Mouse (Mus musculus) liver, adult 2 months (tissue): ENCODE measurements around the gene Mrpl38. TPM values are rescaled to one million over a fixed set of nuclear protein-coding genes. Genes with fewer than 3 reads are reported as not detected.
A peak's percentile ranks its signal among the peaks of the same experiment; 100 is the strongest.

Experiments
- DNase-seq: peaks from one replicate; pipeline ENCODE4 v3.0.0-alpha.2; 2011; ENCODE audit warnings: low read depth, low spot score; ENCODE audit errors: extremely low read depth
- H3K27ac ChIP-seq: fragments of 200-500 bp; replicated peaks from 2 replicates; pipeline ENCODE4 v1.5.1; 2012; ENCODE audit warnings: low read depth, mild to moderate bottlenecking, control low read depth, inconsistent platforms, low read length; ENCODE audit not compliant: insufficient read depth
- H3K27me3 ChIP-seq: fragments of 200-500 bp; 2 replicates; pipeline ENCODE4 v1.6.1; 2012; ENCODE audit warnings: mild to moderate bottlenecking, moderate library complexity, low read length, inconsistent platforms; ENCODE audit not compliant: control insufficient read depth, insufficient read depth
- H3K36me3 ChIP-seq: fragments of 200-500 bp; 2 replicates; pipeline ENCODE4 v1.6.1; 2012; ENCODE audit warnings: low read length, inconsistent platforms; ENCODE audit not compliant: control insufficient read depth, insufficient read depth
- H3K4me1 ChIP-seq: fragments of 200-500 bp; 2 replicates; pipeline ENCODE4 v1.6.1; 2011; ENCODE audit warnings: low read length; ENCODE audit not compliant: control insufficient read depth, insufficient read depth
- H3K4me3 ChIP-seq: fragments of 200-500 bp; 2 replicates; pipeline ENCODE4 v1.5.1; 2011; ENCODE audit warnings: low read depth, mild to moderate bottlenecking, control low read depth, low read length, moderate library complexity; ENCODE audit not compliant: insufficient read depth
- H3K79me2 ChIP-seq: fragments of 200-500 bp; 2 replicates; pipeline ENCODE4 v1.6.1; 2012; ENCODE audit warnings: inconsistent platforms, mild to moderate bottlenecking, low read length, moderate library complexity; ENCODE audit not compliant: control insufficient read depth, insufficient read depth
- H3K9ac ChIP-seq: fragments of 200-500 bp; 2 replicates; pipeline ENCODE4 v1.6.1; 2012; ENCODE audit warnings: low read depth, mild to moderate bottlenecking, control low read depth, inconsistent platforms, low read length
- CTCF ChIP-seq: fragments of 200-500 bp; IDR thresholded peaks from 2 replicates; pipeline ENCODE4 v1.5.1; 2011; ENCODE audit warnings: low read depth, low read length, control low read depth
- POLR2A ChIP-seq: fragments of 200-500 bp; IDR thresholded peaks from 2 replicates; pipeline ENCODE4 v1.6.1; 2011; ENCODE audit warnings: low read length, control low read depth; ENCODE audit not compliant: insufficient read depth; ENCODE audit errors: extremely low read depth
- WGBS: fragments of 180-500 bp; shearing (Covaris S2); methylation state at CpG from one replicate; pipeline ENCODE4 v1.1.7; 2018; 5-methylcytosine and 5-hydroxymethylcytosine counted together
- polyA plus RNA-seq: library from polyadenylated mRNA; depleted of rRNA; stranded (reverse); fragments of >200 nt; gene quantifications from 2 replicates; pipeline ENCODE4 v1.2.3, GENCODE M21; 2012
- total RNA-seq: library from RNA; depleted of rRNA; stranded (reverse); fragments of >200 nt; gene quantifications from 2 replicates; pipeline ENCODE4 v1.2.3, GENCODE M21; 2014

The Mrpl38 gene
- total and polyA plus RNA-seq, 2 experiments: 26.4 to 63.7 TPM

DNA sequence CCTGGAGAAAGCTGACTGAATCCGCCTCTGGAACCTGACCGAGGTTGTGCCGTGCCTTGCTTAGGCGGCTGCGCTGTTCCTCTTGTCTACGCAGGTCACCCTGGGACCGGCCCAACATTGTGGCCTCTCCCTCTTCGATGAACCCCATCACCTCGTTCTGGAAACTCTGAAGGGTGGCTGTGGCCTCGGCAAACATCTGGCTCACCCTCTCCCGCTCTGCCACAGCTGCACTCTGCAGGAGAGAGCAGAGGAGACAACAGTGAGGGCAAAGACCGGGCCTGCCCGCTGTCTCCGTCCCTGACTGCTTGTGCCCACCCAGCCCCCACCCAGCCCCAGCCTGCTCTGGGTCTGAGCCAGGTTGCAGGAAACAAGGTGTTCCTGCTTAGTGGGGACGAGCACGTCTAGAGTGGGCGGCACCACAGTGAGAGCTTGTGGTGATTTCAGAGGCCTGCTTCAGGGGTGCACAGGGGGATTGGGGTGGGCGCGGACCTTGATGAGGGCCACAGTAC lies 30.8 kb downstream of the Mrpl38 start:
- no peak for TF ChIP-seq POLR2A
- TF ChIP-seq CTCF: no peak
- peak overlapping the region; percentile 20; the same call in 1 of the 2 replicates for H3K4me3 ChIP-seq

DNA sequence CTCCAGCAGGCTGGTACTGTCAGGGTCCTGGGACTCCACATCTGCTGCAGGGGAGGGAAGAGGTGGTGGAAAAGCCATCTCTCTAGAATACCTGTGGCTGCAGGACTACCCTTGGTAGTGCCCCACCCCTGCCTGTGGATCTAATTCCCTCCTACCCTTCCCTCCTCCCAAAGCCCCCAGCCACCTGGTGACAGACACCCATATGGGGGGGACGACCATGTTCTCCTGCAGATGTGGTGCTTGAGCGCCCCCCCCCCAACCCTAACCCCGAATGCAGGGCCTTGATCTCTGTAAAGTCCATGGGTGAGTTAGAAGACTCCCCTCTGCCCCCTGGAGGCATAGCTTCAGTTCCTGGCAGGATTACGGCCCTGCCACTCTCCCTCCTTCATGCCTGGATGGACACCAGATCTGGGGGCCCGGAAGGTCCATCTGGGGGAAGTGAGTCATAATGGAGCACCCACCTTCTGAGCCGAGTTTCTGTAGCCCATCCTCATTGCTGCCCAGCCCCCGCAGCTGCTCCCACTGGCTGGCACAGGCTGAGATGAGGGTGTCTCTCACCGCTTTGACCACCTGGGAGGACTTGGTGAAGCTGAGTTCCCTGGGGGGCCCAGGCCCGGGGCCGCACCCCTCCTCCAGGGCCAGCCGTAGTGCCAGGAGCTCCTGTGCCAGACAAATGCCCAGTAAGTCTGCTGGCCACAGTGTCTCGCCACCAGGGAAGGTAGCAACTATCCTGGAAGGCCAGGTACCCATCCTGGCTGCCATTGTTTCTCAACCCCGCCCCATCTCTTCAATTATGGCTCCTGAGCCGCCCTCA lies 31.5 kb downstream of the Mrpl38 start:
- 63% methylated on average over 14 of the region's 14 CpGs for WGBS
- Histone ChIP-seq H3K27me3 (no peaks in the 10 kb centered on the region), H3K79me2 (peaks cover 2% of the 10 kb centered on the region; the same call in 1 of the 2 replicates), H3K9ac (peak overlapping the region; percentile 23; the same call in 1 of the 2 replicates), H3K4me3 (peak overlapping the region; percentile 20; the same call in 1 of the 2 replicates), H3K4me1 (peaks cover 27% of the 10 kb centered on the region), H3K36me3 (no peaks in the 10 kb centered on the region), H3K27ac (no peak overlapping the region)
- no peak for DNase-seq
- no peak for TF ChIP-seq CTCF
- TF ChIP-seq POLR2A: 0 out of 2 replicates have a peak, but pooled peaks have one; percentile 3

More for the DNA sequence above, 30.8 kb downstream of the Mrpl38 start:
- Histone ChIP-seq H3K79me2 (peaks cover 2% of the 10 kb centered on the region; the same call in 1 of the 2 replicates), H3K27me3 (no peaks in the 10 kb centered on the region), H3K36me3 (no peaks in the 10 kb centered on the region), H3K9ac (peak overlapping the region; percentile 23), H3K27ac (no peak overlapping the region), H3K4me1 (peaks cover 23% of the 10 kb centered on the region)
- 43% methylated on average over 19 of the region's 19 CpGs for WGBS
- no peak for DNase-seq

DNA sequence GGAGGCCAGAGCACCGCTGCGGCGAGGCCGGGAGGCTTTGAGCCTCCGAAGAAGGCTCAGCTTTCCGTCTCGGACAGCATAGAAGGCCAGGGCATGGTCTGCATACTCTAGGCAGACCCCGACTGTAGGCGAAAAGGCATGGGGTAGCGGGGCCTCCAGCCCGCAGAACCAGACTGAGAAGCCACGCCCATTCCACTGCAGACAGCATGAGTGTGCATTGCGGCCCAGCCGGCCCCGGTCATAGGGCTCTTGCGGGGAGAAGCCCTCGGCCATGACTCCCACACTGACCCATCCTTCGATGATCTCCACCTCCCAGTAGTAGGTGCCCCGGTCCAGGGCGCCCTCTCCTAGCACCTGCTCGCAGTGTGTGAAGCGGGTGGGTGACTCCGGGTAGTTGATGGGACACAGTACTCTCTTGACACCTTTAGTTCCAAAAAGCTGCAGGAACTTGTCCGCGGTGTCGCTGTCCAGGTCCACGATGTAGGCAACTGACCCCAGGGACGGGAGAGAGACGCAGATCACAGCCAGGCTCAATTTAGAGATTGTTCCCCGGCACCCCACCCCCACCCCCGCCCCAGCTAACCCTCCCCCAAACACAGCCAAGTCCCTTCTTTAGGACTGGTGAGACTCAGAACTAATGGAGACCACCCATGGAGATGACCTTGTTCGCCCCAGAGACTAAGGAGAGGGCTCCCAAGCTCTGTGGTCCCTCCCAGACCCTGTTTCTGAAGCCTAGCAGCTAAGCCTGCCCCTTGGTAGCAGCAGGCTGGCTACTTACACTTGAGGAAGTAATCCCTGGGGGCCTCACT lies 32.3 kb downstream of the Mrpl38 start:
- Histone ChIP-seq H3K27me3 (no peaks in the 10 kb centered on the region), H3K4me3 (no peak overlapping the region), H3K79me2 (peaks cover 2% of the 10 kb centered on the region; the same call in 1 of the 2 replicates), H3K4me1 (peaks cover 35% of the 10 kb centered on the region), H3K27ac (no peak overlapping the region), H3K9ac (no peak overlapping the region), H3K36me3 (no peaks in the 10 kb centered on the region)
- TF ChIP-seq CTCF: no peak
- TF ChIP-seq POLR2A: no peak
- DNase-seq: no peak
- 87% methylated on average over 32 of the region's 32 CpGs for WGBS

DNA sequence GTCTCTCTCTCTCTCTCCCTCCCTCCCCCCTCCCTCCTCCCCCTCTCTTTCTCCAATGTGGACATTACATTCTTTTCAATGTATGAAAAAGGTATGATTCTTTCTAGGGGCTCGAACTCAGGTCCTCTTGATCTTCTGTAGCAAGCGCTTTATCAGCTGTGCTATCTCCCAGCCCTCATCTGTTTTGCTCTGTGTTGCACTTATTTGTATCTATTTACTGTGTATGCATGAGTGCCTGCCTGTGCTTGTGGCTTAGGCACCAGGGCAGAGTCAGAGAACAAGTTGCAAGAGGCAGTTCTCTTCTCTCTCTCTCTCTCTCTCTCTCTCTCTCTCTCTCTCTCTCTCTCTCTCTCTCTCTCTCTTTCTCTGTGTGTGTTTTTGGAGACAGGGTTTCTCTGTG lies 33.6 kb downstream of the Mrpl38 start:
- Histone ChIP-seq H3K27ac (no peak overlapping the region), H3K9ac (no peak overlapping the region), H3K79me2 (peaks cover 2% of the 10 kb centered on the region; the same call in 1 of the 2 replicates), H3K4me1 (peaks cover 42% of the 10 kb centered on the region), H3K4me3 (no peak overlapping the region), H3K27me3 (no peaks in the 10 kb centered on the region), H3K36me3 (no peaks in the 10 kb centered on the region)
- WGBS: 90% methylated on average over 2 of the region's 2 CpGs
- TF ChIP-seq POLR2A (no peak), CTCF (no peak)
- no peak for DNase-seq

DNA sequence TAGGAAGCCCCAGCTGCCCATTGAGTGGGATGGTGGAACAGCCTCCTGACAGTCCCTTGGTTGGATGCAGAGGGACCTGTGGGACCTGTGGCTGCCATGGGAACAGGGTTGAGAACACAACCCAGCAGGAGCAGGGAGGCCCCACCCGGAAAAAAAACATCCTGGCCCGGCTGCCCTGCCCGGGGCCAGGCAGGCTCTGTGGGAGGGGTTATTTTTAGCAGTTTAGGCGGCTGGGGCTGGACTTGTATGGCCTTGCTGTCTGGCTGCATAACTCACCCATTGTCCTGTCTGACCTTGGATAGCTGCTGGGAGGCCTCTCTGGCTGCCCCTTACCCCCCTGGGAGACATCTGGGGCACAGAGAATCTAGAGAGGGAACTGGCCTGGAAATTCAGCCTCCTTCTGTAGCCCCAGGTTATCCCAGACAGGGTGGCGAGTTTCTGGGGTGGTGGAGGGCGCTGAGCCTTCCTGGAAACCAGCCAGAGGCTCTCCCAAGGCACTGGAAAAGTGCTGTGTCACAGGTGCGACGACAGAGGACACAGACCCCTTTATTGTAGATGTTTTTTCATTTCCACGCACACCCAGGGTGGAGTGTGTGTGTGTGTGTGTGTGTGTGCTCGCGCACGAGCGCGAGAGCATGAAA lies 34.5 kb downstream of the Mrpl38 start:
- Histone ChIP-seq H3K36me3 (no peaks in the 10 kb centered on the region), H3K9ac (peak overlapping the region; percentile 14; the same call in 1 of the 2 replicates), H3K4me3 (no peak overlapping the region), H3K79me2 (peaks cover 2% of the 10 kb centered on the region; the same call in 1 of the 2 replicates), H3K4me1 (peaks cover 45% of the 10 kb centered on the region), H3K27ac (peak overlapping the region; percentile 70), H3K27me3 (no peaks in the 10 kb centered on the region)
- DNase-seq: peak; percentile 64
- 36% methylated on average over 14 of the region's 14 CpGs for WGBS
- TF ChIP-seq CTCF (no peak), POLR2A (no peak)
